Mouse (Mus musculus): ENCODE results near the gene Ncoa1.
"Not testable (repeated sequence)": the region's sequence is repeated elsewhere in the genome, so short reads cannot be mapped to it uniquely, and the experiment has no call there.

Ncoa1 gene

DNA sequence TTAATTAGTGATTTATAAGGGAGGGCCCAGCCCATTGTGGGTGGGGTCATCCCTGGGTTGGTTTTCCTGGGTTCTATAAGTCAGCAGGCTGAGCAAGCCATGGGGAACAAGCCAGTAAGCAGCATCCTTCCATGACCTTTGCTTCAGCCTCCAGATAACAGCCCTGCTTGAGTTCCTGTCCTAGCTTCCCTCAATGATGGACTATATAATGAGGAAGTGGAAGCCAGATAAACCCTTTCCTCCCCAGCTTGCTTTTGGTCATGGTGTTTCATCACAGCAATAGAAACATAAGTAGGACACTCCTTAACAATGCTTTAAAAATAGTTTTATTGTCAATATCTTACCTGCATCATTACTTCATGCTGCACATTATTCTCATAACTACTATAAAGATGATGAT, 163.2 kb downstream of the Ncoa1 start:
- DNase-seq (ENCODE audit: low spot score in 2 of 2), result no peak

DNA sequence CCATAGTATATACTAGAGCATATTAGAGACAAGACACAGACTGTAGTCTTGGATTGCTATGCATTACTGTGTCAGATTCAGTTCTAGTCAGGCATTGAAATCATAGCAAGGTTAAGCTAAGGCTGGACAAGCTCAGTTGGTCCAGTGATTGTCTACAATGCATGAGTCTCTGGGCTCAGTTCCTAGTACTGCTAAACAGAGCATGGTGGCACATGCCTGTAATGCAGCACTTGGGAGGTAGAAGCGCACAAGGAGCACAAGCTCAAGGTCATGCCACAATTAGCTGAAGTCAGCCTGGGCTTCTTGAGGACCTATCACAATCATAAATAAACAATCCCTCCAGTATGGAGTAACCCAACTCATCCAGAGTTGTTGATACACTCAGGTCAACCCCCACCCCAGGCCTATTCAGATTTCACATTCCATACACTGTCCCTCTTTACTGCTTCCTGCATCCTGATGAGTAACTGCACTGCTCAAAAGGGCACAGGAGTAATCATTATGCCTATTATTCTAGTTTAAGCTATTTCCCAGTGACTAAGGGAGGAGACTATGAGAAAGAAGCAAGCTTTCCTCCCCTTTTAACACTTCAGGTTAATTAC, 170.2 kb downstream of the Ncoa1 start:
- DNase-seq (ENCODE audit: low spot score in 2 of 2), result no peak

DNA sequence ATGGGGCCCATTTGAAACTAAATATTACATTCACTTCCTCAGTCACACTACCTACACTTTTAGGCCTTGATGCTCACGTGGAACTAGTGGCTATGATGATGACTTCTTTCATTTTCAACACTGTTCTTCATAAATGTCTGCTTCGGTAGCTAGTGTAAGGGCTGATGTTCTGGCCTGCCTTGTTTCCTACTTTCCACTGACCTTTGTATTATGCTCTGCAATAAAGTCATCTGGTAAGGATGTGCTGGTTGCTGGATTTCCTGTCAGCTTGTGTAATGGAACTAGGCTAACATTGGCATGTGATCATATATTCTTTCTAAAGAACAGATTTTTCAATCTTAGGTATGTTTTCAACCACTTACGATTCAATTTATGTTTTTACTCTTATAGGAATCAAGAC, 177.7 kb downstream of the Ncoa1 start:
- no peak for DNase-seq (ENCODE audit: low spot score in 2 of 2)

DNA sequence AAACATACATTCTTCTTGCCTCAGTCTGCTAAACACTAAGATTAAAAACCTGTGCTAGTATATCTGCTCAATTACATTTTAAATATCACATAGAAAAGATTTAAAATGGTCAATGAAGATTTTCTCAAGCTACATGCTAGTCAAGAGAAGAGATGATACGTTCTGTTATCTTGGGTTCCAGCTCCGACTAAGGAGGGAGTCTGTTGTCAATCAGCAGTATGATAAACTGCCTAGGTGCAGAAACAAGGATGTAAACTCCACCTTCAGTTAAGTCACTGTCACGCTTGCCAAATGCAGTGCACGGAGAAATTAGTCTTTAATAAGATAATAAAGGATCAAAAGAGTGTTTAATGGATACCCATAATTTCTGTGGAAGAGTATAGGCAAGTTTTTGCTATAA, 178.4 kb downstream of the Ncoa1 start:
- no peak for DNase-seq (ENCODE audit: low spot score in 2 of 2)

DNA sequence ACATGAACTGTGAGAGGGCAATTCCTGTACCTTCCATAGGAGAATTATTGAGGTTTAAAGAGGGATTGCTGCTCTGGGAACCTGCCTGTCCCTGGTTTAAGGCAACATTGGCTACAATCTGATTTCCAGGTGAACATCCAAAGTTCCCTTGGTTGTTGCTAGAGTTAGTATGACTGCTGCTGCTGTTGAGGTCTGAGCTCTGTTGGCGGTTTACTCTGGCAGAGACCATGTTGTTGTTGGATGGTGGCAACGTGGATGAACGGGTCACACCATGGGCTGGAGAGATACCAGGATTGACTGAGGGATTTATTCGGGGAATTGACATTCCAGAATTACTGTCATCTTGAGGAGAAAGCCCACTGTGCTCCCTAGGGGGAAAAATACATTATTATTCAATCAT, 181.1 kb downstream of the Ncoa1 start:
- DNase-seq (ENCODE audit: low spot score in 2 of 2), result no peak

DNA sequence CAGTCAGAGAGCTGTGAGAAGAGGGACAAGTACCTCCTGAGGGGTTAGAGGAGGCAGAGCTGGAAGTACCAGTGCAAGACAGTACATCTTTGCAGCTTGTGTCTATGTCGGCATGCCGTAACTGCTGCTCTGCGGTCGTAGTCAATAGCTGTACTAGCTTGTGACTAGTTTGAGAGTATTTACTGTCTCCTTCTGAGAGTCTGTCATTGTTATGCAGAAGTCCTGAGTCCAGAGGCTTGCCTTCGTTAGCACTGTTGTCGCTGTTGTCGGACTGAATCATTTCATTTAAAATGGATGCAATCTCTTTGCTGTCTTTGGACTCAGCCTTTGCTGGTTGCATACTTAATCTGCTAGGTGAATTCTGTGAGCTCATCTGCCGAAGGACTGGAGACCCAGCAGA, 181.7 kb downstream of the Ncoa1 start:
- DNase-seq (ENCODE audit: low spot score in 2 of 2), result no peak

DNA sequence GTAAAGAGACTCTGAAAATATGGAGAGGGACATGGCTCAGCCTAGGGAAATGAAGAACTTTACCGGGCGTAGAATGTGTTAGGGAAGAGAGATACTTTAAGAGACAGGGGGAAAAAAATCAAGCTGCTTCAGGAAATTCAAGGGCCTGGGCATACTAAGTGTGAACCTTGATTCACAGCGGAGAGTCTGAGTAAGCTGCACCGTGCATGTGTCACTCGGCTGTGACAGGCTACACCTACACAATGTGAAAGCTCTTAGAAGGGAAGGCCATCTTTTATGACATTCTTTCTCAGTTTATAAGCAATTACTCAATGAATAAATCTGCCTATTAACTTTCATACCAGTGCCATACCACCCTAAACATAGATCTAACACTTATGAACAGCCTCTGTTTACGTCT, 183.2 kb downstream of the Ncoa1 start:
- no peak for DNase-seq (ENCODE audit: low spot score in 2 of 2)

DNA sequence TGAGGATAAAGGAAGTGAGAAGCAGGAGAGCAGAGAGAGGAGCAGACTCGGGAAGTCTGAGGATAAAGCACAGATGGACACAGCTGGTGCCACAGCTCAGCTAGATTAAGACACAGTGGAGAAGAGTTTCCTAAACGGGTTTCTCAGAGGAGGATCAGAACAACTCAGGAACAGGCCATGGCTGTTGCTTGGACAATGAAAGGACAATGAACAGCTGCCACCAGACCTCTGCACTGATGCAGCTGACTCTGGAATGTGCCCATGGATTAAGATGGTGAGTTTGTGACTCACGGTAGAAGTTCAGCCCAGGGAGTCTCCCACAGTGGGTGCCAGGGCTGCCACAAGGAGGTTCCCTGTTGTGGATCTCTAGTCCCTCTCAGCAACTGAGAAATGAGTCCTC, 191.8 kb downstream of the Ncoa1 start:
- DNase-seq (ENCODE audit: low spot score in 2 of 2), result no peak

DNA sequence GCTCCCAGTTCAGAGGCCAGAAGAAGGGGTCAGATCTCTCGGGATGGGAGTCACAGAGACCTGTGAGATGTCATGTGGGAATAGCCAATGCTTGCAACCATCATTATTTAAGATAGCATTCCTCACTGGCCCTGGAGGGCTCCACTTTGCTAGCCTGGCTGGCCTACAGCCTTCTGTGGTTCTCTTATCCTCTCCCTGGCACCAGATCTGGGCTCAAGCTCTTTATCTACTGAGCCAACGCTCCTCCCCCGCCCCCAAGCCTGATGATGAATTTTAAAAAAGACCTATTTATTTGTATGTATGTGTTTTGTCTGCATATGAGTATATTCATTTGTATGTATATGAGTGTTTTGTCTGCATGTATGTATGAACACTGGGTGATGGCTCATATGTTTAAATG, 197.1 kb downstream of the Ncoa1 start:
- DNase-seq (ENCODE audit: low spot score in 2 of 2), result no peak

DNA sequence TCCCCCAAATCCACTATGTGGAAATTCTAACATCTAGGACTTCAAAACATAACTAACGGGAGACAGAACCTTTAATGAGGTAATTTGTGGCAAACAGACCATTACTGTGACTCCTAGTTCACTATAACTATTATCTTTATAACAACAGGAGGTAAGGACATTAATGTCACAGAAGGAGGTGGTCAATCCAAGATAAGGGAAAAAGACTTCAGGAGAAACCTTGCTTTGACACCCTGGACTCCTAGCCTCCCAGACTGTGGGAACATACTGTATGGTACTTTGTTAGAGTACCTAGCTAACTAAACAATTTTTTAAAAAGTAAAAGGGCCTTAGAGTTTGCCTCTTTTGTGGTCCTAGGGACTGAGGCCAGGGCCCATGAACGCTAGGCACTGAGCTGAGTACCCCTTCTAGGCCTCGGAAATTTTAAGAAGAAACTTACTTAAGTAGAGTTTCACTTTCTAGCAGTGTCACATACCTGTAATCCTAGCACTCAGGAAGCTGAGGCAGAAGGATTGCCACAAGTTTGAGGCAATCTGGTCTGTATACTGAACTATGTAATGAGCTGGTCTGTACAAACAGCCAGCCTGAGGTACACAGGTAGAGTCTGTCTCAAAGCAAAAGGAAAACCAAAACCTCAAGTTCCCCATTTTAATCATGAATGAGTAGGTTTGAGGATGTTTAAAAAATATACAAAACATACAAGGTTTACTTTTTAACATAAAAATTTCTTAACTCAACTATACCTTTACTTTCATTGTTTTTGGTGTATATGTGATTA, 197.8 kb downstream of the Ncoa1 start:
- DNase-seq (ENCODE audit: low spot score in 2 of 2), result no peak

DNA sequence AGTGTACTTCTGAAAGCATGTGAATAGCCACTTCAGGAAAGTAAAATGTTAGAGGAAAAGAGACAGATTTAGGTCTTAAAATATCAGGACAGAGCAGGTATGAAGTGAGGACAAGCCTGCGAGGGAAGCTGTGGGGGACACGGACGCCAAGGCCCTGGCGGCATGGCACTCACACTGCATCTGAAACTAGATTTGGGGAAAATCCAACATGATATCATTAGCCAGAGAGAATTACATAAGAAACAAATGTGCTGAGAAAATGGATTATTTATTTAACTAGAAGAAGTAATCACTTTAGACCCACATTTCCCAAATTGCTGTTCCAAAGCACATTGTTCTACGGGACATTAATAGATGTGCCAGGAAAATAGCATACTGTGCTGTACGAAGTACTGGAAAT, 205.9 kb downstream of the Ncoa1 start:
- no peak for DNase-seq (ENCODE audit: low spot score in 2 of 2)

DNA sequence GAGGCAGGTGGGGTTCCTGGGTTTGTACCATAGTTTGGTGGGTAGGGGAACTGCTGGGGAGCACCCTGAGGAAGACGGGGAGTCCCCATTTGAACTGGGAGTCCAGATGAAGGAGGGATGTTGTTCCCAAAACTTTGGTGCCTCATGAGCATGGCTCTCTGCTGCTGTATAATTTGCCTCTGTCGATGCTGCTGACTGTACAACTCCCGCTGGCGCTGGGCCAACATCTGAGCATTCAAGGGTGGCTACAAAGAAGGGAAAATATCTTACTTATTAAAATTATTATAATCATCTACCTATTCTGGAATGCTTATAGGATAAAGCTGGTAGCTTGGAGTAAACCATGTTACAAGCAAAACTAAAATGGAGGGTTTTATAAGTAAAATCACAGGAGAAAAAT, 209.2 kb downstream of the Ncoa1 start:
- no peak for DNase-seq (ENCODE audit: low spot score in 2 of 2)

DNA sequence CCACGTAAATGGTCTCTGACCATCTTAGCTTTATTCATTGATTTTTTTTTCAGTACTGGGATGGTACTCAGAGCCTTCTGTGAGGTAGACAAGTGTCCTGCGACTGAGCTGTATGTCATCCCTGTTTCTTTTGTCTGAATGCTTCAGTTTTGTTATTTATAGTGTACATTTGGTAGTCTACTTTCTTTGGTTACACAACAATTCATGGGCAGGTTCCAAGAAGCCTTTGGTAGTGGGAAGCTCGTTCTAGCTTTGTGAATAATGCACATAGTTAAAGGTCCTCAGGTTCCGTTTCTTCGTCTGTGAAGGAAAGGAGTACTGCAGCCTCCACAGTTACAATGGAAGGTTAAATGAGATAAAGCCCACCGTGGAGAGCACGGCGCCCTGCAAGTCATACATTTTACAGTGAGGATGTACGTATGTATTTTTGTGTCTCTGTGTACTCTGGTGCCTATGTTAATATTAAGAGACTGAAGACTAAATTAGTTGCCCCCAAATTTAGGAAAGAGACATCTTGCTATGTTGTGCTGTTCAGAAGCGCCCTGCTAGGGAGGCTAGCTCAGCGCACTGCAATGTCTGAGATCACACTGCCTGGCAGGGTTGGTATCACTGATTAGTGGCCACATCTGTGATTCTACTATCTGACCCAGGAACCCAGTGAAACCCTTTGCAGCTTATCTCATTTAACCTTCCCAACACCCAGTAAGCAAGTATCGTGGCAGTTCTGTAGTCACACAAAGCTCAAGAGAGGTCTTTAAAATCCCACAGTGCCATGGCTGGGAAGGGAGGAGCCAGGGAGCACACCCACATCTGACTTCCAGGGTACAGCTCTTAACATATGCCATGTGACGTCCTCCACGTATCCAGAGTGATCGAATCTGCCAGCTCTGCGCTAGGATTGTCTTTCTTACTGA, 224.0 kb downstream of the Ncoa1 start:
- DNase-seq (ENCODE audit: low spot score in 2 of 2), result no peak

DNA sequence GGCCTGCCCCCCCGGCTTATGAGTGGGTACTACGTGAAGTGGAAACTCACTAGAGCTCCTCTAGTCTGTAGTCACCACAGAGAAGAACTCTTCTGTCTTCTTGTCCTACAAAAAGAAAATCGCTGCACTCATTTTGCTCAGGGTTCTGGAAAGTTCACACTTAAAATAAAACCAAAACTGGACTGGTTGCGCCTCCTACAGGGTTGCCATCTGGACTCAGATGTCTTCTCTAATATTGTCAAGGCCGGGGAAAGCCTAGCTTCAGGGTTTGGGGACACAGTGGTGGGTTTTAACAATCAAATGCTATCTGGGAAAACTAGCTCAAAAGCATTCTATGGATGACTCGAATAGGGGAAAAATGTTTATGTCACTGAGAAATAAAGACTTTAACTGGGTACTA, 227.2 kb downstream of the Ncoa1 start:
- DNase-seq (ENCODE audit: low spot score in 2 of 2), result no peak

DNA sequence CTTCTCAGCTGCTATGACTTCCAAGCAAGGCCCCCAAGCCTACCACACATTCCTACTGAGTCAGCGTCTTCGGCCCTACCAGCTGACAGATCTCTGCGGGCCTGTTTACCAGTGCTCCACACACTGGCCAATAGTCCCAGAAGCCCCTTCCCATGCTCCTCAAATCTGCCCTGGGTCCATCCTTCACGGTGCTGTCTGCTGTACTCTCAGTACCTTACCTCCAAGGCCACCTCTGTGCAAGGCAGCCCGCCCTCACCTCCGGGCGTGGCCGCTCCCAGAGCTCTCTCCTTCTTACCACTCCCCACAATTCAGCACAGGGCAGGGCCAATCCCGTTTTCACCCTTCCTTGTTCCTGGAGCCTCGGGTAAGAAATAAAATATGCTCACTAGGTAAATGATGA, 231.2 kb downstream of the Ncoa1 start:
- no peak for DNase-seq (ENCODE audit: low spot score in 2 of 2)

DNA sequence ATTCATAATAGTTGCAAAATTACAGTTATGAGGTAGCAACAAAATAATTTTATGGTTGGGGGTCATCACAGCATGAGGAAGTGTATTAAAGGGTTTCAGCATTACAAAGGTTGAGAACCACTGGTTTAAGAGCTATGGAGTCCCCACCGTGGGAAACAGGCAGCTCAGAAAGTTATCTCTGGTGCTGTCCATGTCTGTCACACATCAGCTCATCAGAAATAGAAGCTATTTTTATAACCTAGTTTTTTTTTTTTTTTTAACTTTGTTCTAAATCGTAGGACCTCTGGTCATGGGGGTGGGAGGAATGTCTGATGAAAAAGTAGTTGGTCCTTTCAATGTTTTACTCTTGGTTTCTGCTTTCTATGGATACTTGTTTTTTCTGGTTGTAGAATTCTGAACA, 233.2 kb downstream of the Ncoa1 start:
- DNase-seq (ENCODE audit: low spot score in 2 of 2), result no peak

DNA sequence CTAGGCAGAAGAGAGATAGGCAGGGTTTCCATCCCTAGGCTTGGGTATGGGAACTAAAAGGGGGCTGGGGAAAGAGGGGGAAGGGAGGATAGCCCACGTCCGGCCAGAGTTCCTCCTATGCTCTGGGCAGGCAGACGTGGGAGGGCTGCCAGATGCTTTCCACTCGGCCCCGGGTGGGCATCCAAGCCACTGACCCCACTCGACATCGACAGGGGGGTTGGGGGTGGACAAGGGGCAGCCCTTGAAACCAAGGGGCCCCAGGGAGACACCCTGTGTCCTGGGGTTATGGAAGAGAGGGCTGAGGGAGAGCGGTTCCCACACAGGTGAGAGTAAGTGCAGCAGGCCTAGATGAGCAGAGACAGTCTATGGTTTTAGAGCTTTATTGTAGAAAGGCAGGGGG, 236.7 kb downstream of the Ncoa1 start:
- DNase-seq (ENCODE audit: low spot score in 2 of 2), result not testable (repeated sequence)

DNA sequence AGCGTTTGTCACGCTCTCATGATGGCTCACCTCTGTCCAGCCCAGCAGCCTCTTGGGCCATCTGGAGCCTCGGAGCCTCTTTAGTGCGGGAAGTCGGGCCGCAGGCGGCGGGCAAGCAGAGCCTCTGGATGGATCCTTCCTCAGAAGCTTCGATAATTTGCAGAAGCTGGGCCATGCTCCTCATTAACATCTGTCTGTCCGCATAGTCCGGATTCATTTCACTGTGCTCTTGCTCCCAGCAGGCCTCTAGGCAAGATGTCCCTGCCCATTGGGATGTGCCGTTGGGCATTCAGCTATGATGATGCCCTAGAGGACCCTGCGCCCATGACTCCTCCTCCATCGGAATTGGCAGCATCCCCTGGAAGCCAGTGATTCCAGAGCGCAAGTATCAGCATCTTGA, 239.5 kb downstream of the Ncoa1 start:
- no peak for DNase-seq (ENCODE audit: low spot score in 2 of 2)

DNA sequence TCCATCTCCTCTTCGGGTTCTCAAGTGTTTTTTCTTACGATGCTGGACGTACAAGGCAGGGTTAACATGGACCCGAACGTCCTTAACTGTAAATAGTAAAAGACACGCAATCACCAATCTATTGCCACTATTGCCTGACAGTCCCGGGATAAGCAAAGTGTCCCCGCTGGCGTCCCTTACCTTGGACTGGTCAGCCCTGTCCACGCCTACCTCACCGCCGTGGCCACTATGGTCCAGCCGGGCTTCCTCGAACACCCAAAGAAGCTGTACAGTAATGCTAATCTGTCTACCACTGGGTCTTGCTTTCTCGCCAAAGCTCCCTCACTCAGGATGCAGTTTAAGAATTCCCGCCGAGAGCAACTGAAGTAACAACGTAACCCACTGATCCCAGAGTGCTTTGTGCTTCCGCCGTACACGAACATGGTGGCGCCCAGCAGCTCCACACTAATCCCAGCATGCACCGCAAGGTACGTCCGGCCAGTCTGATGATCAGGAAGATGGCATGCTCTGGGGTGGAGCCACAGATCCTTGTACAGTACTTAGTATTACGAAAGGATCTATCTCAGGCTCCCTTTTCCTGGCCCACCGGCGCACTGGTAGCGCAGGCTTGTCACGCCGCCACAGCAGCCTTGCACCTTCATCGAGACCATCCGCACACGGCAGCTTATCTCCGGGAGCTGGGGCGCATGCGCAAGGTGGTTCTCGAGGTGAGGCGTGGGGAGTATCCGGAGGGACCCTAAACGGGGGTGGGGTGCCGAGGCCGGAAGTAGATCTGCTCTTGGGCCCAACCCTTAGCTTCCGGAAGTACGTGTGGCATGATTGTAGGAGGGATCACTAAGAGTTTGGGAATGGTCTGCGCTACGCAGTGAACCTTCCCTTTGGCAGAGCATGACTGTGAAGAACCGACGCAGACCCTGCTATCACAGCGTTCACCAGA, 243.1 kb downstream of the Ncoa1 start, which contains the start of the genes Ptrhd1 and Cenpo:
TSS of gene Ptrhd1 (plus strand) at position 456 of the 937 bp plus-strand sequence.
TSS of gene Cenpo (minus strand) at position 723 of the 937 bp plus-strand sequence.
- DNase-seq (ENCODE audit: low spot score in 2 of 2), result peak; percentile 95 to 98

DNA sequence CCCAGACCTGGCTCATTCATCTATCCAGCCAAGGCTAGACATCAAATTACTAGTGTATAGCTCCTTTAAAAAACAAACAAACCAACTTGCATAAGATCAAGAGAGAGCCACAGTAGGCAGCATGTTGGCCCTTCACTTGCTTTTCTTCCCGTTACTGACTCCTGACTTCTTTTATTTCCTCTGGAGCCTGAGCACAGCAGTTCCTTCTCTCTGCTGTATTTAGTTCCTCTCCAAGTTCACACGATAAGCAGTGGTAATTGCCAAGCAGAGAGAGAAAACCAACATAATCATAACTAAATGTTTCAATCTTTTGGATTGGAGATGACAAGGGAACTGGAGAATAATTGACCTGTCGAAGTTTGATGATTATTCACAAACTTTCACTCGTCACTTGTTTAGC, 244.2 kb downstream of the Ncoa1 start:
- DNase-seq (ENCODE audit: low spot score in 2 of 2), result no peak

DNA sequence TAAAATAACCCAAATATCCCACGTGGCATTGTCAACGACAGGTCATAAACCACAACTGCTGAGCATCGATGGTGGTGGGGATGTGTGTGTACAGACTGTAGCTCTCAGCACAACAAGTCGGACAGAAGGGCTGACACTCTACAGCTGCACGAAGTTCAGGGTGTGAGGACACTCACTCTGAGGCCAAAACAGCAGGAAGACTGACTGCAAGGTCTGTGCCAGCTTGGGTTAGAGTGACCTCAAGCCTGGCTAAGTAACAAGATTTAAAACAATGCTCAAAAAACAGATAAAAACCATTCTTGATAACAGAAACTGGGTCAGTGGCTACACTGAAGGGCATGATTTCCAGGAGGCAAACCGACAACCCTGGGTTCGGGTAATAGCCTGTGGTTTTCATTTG, 246.8 kb downstream of the Ncoa1 start:
- no peak for DNase-seq (ENCODE audit: low spot score in 2 of 2)

Measured in left cerebral cortex, adult 9 months (tissue).